Mouse (Mus musculus): ENCODE results near the gene Fam111a. TPM values are rescaled to one million over a fixed set of nuclear protein-coding genes. Genes with fewer than 3 reads are reported as not detected.

Fam111a gene
- polyA plus RNA-seq, 1 experiment from 2014 or later = 23.4 TPM

DNA sequence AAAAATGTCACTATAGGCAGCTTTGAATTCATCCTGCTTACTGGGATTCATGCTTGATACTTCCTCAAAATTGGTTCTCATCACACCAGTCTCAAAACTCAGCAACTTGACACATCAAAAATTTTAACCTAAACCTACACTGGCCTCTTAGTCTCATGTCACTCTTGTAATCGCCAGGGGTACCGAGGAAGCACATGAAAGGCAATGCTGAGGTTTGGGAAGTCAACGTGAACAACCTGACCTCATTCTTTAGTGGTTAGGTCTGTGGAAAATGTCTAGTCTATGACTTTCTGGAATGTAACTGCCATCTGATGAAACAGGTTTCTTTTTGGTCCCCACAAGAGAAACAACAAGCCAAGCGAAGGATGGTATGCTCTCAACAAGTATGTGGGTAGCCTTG, 89.4 kb downstream of the Fam111a start:
- Histone ChIP-seq H3K27me3 (no peaks in the 10 kb centered on the region), H3K4me2 (replicated peaks) (no peak overlapping the region), H3K9ac (no peak overlapping the region), H3K9me3 (no peaks in the 10 kb centered on the region), H3K4me3 (no peak overlapping the region), H3K4me1 (no peaks in the 10 kb centered on the region), H3K36me3 (no peaks in the 10 kb centered on the region), H3K27ac (no peak overlapping the region)
- no peak for ATAC-seq (ENCODE audit: insufficient number of reproducible peaks, insufficient read depth, low FRiP score, low TSS enrichment)
- 85% methylated on average over 4 of the region's 4 CpGs for WGBS

DNA sequence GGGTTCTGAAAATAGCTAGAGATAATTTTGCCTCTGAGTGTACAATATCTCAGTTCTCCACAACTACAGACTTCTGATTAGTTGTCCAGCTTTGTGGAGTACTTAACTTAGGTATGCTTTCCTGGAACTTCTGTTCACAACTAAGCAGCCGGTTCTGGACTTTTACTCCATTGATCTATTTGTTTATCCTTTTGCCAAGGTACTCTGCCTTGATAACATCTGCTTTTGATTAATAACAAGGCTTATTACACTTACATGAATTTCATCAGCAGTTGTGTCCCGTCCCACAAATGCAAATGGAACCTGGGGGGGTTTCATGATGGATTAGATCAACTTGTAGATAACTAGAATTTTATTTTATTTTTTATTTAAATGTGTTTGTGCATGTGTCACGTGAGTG, 91.3 kb downstream of the Fam111a start:
- Histone ChIP-seq H3K36me3 (no peaks in the 10 kb centered on the region), H3K9ac (no peak overlapping the region), H3K4me1 (no peaks in the 10 kb centered on the region), H3K9me3 (no peaks in the 10 kb centered on the region), H3K4me2 (replicated peaks) (no peak overlapping the region), H3K27me3 (no peaks in the 10 kb centered on the region), H3K4me3 (no peak overlapping the region), H3K27ac (no peak overlapping the region)
- ATAC-seq (ENCODE audit: insufficient number of reproducible peaks, insufficient read depth, low FRiP score, low TSS enrichment) = no peak
- WGBS = 63% methylated on average over 3 of the region's 3 CpGs

DNA sequence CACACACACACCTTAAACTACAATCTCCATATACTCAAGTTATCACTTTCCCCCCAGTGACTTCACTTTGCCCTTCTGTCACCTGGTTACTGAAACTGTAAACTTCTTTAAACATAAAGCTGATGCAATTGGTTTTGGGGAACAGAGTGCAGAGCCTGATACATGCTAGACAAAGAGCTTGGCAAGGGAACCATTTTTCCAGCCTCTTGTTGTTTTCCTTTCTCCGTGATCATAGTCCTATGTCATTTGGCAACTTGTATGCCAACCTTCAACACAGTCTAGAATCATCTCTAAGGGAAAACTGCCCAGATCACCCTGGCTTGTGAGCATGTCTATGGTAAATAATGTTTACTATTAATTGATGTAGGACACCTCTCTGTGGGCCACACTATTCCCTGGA, 92.5 kb downstream of the Fam111a start:
- Histone ChIP-seq H3K27ac (no peak overlapping the region), H3K4me1 (no peaks in the 10 kb centered on the region), H3K27me3 (no peaks in the 10 kb centered on the region), H3K9me3 (no peaks in the 10 kb centered on the region), H3K4me2 (replicated peaks) (no peak overlapping the region), H3K9ac (no peak overlapping the region), H3K4me3 (no peak overlapping the region), H3K36me3 (no peaks in the 10 kb centered on the region)
- 84% methylated on average over 1 of the region's 1 CpGs for WGBS
- no peak for ATAC-seq (ENCODE audit: insufficient number of reproducible peaks, insufficient read depth, low FRiP score, low TSS enrichment)

Other genes starting within 250 kb of the Fam111a start
- gene Olfr1436, start 246.6 kb upstream of the Fam111a start, polyA plus RNA-seq (2016; fragmentation: Nextera tagmentation; extraction: Ambion mirVana) = not detected in 2 replicates
- gene Olfr1437, start 220.6 kb upstream of the Fam111a start, polyA plus RNA-seq (2016; fragmentation: Nextera tagmentation; extraction: Ambion mirVana) = not detected in 2 replicates
- not detected in 2 replicates for gene Olfr1438-ps1, start 209.8 kb upstream of the Fam111a start, polyA plus RNA-seq (2016; fragmentation: Nextera tagmentation; extraction: Ambion mirVana)
- gene Olfr1440, start 158.5 kb upstream of the Fam111a start, polyA plus RNA-seq (2016; fragmentation: Nextera tagmentation; extraction: Ambion mirVana) = not detected in 2 replicates
- not detected in 2 replicates for gene Olfr1441, start 128.3 kb upstream of the Fam111a start, polyA plus RNA-seq (2016; fragmentation: Nextera tagmentation; extraction: Ambion mirVana)
- not detected in 2 replicates for gene Pfpl, start 117.8 kb upstream of the Fam111a start, polyA plus RNA-seq (2016; fragmentation: Nextera tagmentation; extraction: Ambion mirVana)
- 0.41 and 0.49 TPM in 2 replicates for gene Mpeg1, start 85.0 kb upstream of the Fam111a start, polyA plus RNA-seq (2016; fragmentation: Nextera tagmentation; extraction: Ambion mirVana)
- 10.9 and 13.2 TPM in 2 replicates for gene Dtx4, start 44.3 kb upstream of the Fam111a start, polyA plus RNA-seq (2016; fragmentation: Nextera tagmentation; extraction: Ambion mirVana)
- 0.06 and 0.10 TPM in 2 replicates for gene Gm4952, start 54.2 kb downstream of the Fam111a start, polyA plus RNA-seq (2016; fragmentation: Nextera tagmentation; extraction: Ambion mirVana)
- not detected in 2 replicates for gene Glyat, start 87.6 kb downstream of the Fam111a start, polyA plus RNA-seq (2016; fragmentation: Nextera tagmentation; extraction: Ambion mirVana)
- not detected in 2 replicates for gene Olfr1442, start 124.7 kb downstream of the Fam111a start, polyA plus RNA-seq (2016; fragmentation: Nextera tagmentation; extraction: Ambion mirVana)
- not detected in 2 replicates for gene Olfr1443, start 132.4 kb downstream of the Fam111a start, polyA plus RNA-seq (2016; fragmentation: Nextera tagmentation; extraction: Ambion mirVana)
- not detected in 2 replicates for gene Keg1, start 150.0 kb downstream of the Fam111a start, polyA plus RNA-seq (2016; fragmentation: Nextera tagmentation; extraction: Ambion mirVana)
- 2.2 and 2.7 TPM in 2 replicates for gene Cntf, start 219.9 kb downstream of the Fam111a start, polyA plus RNA-seq (2016; fragmentation: Nextera tagmentation; extraction: Ambion mirVana)